Mouse (Mus musculus) forebrain, embryonic 13.5 days (tissue): ENCODE data around the gene B4gat1. TPM values are rescaled to one million over a fixed set of nuclear protein-coding genes. Genes with fewer than 3 reads are reported as not detected.

ENCODE experiments used
- ATAC-seq: fragments of 200-750 bp; cut with Nextera tagmentation; 2 replicates; pipeline ENCODE4 v1.8.0; 2017
- H3K27ac ChIP-seq: fragments of 300-500 bp; sonication (generic); 2 replicates; pipeline ENCODE4 v1.5.1; 2015; ENCODE audit warnings: inconsistent platforms, mild to moderate bottlenecking, moderate library complexity
- H3K27me3 ChIP-seq: fragments of 300-500 bp; sonication (generic); 2 replicates; pipeline ENCODE4 v1.6.1; 2015; ENCODE audit warnings: mild to moderate bottlenecking, inconsistent platforms
- H3K36me3 ChIP-seq: fragments of 300-500 bp; sonication (generic); 2 replicates; pipeline ENCODE4 v1.6.1; 2015; ENCODE audit warnings: mild to moderate bottlenecking, inconsistent platforms; ENCODE audit not compliant: poor library complexity, severe bottlenecking
- H3K4me1 ChIP-seq: fragments of 300-500 bp; sonication (generic); 2 replicates; pipeline ENCODE4 v1.6.1; 2015; ENCODE audit warnings: inconsistent platforms
- H3K4me2 ChIP-seq: fragments of 300-500 bp; sonication (generic); 2 replicates; pipeline ENCODE4 v1.6.1; 2015; ENCODE audit warnings: inconsistent platforms, mild to moderate bottlenecking, moderate library complexity
- H3K4me3 ChIP-seq: fragments of 300-500 bp; sonication (generic); 2 replicates; pipeline ENCODE4 v1.5.1; 2015; ENCODE audit warnings: mild to moderate bottlenecking, inconsistent platforms
- H3K9ac ChIP-seq: fragments of 300-500 bp; sonication (generic); 2 replicates; pipeline ENCODE4 v1.6.1; 2015; ENCODE audit warnings: mild to moderate bottlenecking, inconsistent platforms
- H3K9me3 ChIP-seq: fragments of 300-500 bp; sonication (generic); replicated peaks from 2 replicates; pipeline ENCODE4 v1.6.1; 2016; ENCODE audit warnings: inconsistent platforms
- WGBS: fragments of 180-500 bp; shearing (Covaris S2); methylation state at CpG from one replicate; pipeline ENCODE4 v1.1.7; 2015; 5-methylcytosine and 5-hydroxymethylcytosine counted together
- polyA plus RNA-seq: library from polyadenylated mRNA; unstranded; fragments of >200 nt; fragmentation: Nextera tagmentation; extraction: Ambion mirVana; gene quantifications from 2 replicates; pipeline ENCODE4 v1.2.1, GENCODE M21; 2015

Gene B4gat1
- polyA plus RNA-seq, 1 experiment from 2014 or later = 39.4 TPM

GRCm38 (mm10) chr19:5037678-5038571, 701 bp upstream of the B4gat1 start:
- WGBS = 5% methylated on average over 32 of the region's 32 CpGs
- Histone ChIP-seq H3K36me3 (0 out of 2 replicates have a peak, but pooled peaks cover 5% of the 10 kb centered on the region), H3K4me3 (peak overlapping the region; percentile 97), H3K9me3 (no peaks in the 10 kb centered on the region), H3K9ac (peak overlapping the region; percentile 91), H3K27me3 (no peaks in the 10 kb centered on the region), H3K4me2 (peak overlapping the region; percentile 100), H3K4me1 (peaks cover 43% of the 10 kb centered on the region), H3K27ac (peak overlapping the region; percentile 82)
- ATAC-seq = peak; percentile 66

GRCm38 (mm10) chr19:5039301-5040114, 882 bp downstream of the B4gat1 start:
- H3K4me2 ChIP-seq = peak overlapping the region; percentile 100
- peaks cover 17% of the 10 kb centered on the region for H3K36me3 ChIP-seq
- H3K4me1 ChIP-seq = peaks cover 43% of the 10 kb centered on the region
- peak overlapping the region; percentile 97 for H3K4me3 ChIP-seq
- H3K9me3 ChIP-seq = no peaks in the 10 kb centered on the region
- no peaks in the 10 kb centered on the region for H3K27me3 ChIP-seq
- peak overlapping the region; percentile 91 for H3K9ac ChIP-seq
- 9% methylated on average over 41 of the region's 41 CpGs for WGBS
- peak overlapping the region; percentile 82 for H3K27ac ChIP-seq
- peak; percentile 7; the same call in 1 of the 2 replicates for ATAC-seq

GRCm38 (mm10) chr19:5040862-5041523, 2.4 kb downstream of the B4gat1 start, which contains the start of gene Brms1:
Gene Brms1 (plus strand): TSS chr19:5041354.
- peak within 1 kb of the TSS; percentile 91 for H3K9ac ChIP-seq
- peak within 1 kb of the TSS; percentile 100 for H3K4me2 ChIP-seq
- H3K4me3 ChIP-seq = peak within 1 kb of the TSS; percentile 97
- ATAC-seq = peak; percentile 73
- H3K9me3 ChIP-seq = no peaks in the 10 kb centered on the region
- H3K4me1 ChIP-seq = peaks cover 43% of the 10 kb centered on the region
- peak within 1 kb of the TSS; percentile 41 for H3K27ac ChIP-seq
- H3K27me3 ChIP-seq = no peaks in the 10 kb centered on the region
- peaks cover 26% of the 10 kb centered on the region for H3K36me3 ChIP-seq
- WGBS = 7% methylated on average over 39 of the region's 40 CpGs

GRCm38 (mm10) chr19:5041588-5041987, 3.0 kb downstream of the B4gat1 start:
- Histone ChIP-seq H3K36me3 (peaks cover 32% of the 10 kb centered on the region), H3K9me3 (no peaks in the 10 kb centered on the region), H3K9ac (peak overlapping the region; percentile 91), H3K27ac (peak overlapping the region; percentile 41; the same call in 1 of the 2 replicates), H3K4me2 (peak overlapping the region; percentile 100), H3K27me3 (no peaks in the 10 kb centered on the region), H3K4me1 (peaks cover 43% of the 10 kb centered on the region), H3K4me3 (peak overlapping the region; percentile 97)
- 1% methylated on average over 16 of the region's 16 CpGs for WGBS
- no peak; the same call in 1 of the 2 replicates for ATAC-seq

- no peak overlapping the region for H3K4me3 ChIP-seq
- no peak overlapping the region for H3K27ac ChIP-seq
- no peaks in the 10 kb centered on the region for H3K9me3 ChIP-seq
- 80% methylated on average over 4 of the region's 4 CpGs for WGBS
- H3K4me2 ChIP-seq = no peak overlapping the region
- ATAC-seq = no peak
- H3K9ac ChIP-seq = no peak overlapping the region
- H3K4me1 ChIP-seq = peaks cover 29% of the 10 kb centered on the region
- H3K36me3 ChIP-seq = peaks cover 66% of the 10 kb centered on the region
- H3K27me3 ChIP-seq = peaks cover 7% of the 10 kb centered on the region
Measured at GRCm38 (mm10) chr19:5045531-5045930, 6.9 kb downstream of the B4gat1 start.

- H3K36me3 ChIP-seq = peaks cover 58% of the 10 kb centered on the region
- ATAC-seq = no peak
- no peak overlapping the region for H3K9ac ChIP-seq
- peaks cover 11% of the 10 kb centered on the region for H3K4me1 ChIP-seq
- no peak overlapping the region for H3K27ac ChIP-seq
- no peaks in the 10 kb centered on the region for H3K9me3 ChIP-seq
- peaks cover 35% of the 10 kb centered on the region for H3K27me3 ChIP-seq
- WGBS = 84% methylated on average over 14 of the region's 14 CpGs
- no peak overlapping the region for H3K4me2 ChIP-seq
- no peak overlapping the region for H3K4me3 ChIP-seq
Measured at GRCm38 (mm10) chr19:5048138-5049056, 9.8 kb downstream of the B4gat1 start.

- no peak overlapping the region for H3K4me3 ChIP-seq
- peaks cover 11% of the 10 kb centered on the region for H3K4me1 ChIP-seq
- H3K4me2 ChIP-seq = no peak overlapping the region
- H3K9me3 ChIP-seq = no peaks in the 10 kb centered on the region
- no peak for ATAC-seq
- H3K27ac ChIP-seq = no peak overlapping the region
- H3K27me3 ChIP-seq = peaks cover 42% of the 10 kb centered on the region
- no peak overlapping the region for H3K9ac ChIP-seq
- H3K36me3 ChIP-seq = peaks cover 49% of the 10 kb centered on the region
- WGBS = 67% methylated on average over 6 of the region's 6 CpGs
Measured at GRCm38 (mm10) chr19:5049325-5049724, 10.7 kb downstream of the B4gat1 start.

GRCm38 (mm10) chr19:5050047-5050905, 11.7 kb downstream of the B4gat1 start, which contains the start of gene Rin1:
Gene Rin1 (plus strand): TSS chr19:5050481.
- Histone ChIP-seq H3K9me3 (no peaks in the 10 kb centered on the region), H3K27ac (peak within 1 kb of the TSS; percentile 26), H3K4me2 (peak within 1 kb of the TSS; percentile 17; the same call in 1 of the 2 replicates), H3K4me3 (no peak within 1 kb of the TSS), H3K9ac (peak within 1 kb of the TSS; percentile 23; the same call in 1 of the 2 replicates), H3K36me3 (peaks cover 46% of the 10 kb centered on the region), H3K4me1 (peaks cover 11% of the 10 kb centered on the region), H3K27me3 (peaks cover 47% of the 10 kb centered on the region)
- WGBS = 11% methylated on average over 14 of the region's 14 CpGs
- ATAC-seq = peak; percentile 58; the same call in 1 of the 2 replicates

GRCm38 (mm10) chr19:5051031-5051430, 12.4 kb downstream of the B4gat1 start:
- H3K27ac ChIP-seq = peak overlapping the region; percentile 26; the same call in 1 of the 2 replicates
- WGBS = 4% methylated on average over 17 of the region's 17 CpGs
- H3K9me3 ChIP-seq = no peaks in the 10 kb centered on the region
- H3K4me2 ChIP-seq = peak overlapping the region; percentile 17; the same call in 1 of the 2 replicates
- peaks cover 11% of the 10 kb centered on the region for H3K4me1 ChIP-seq
- H3K27me3 ChIP-seq = peaks cover 48% of the 10 kb centered on the region
- H3K4me3 ChIP-seq = no peak overlapping the region
- H3K9ac ChIP-seq = peak overlapping the region; percentile 23; the same call in 1 of the 2 replicates
- no peak; the same call in 1 of the 2 replicates for ATAC-seq
- peaks cover 39% of the 10 kb centered on the region for H3K36me3 ChIP-seq

GRCm38 (mm10) chr19:5051515-5051914, 12.9 kb downstream of the B4gat1 start:
- peaks cover 48% of the 10 kb centered on the region for H3K27me3 ChIP-seq

More at GRCm38 (mm10) chr19:5051515-5051914, 12.9 kb downstream of the B4gat1 start:
- H3K9me3 ChIP-seq = no peaks in the 10 kb centered on the region
- peaks cover 35% of the 10 kb centered on the region for H3K36me3 ChIP-seq
- 48% methylated on average over 3 of the region's 3 CpGs for WGBS
- no peak overlapping the region for H3K9ac ChIP-seq
- H3K4me3 ChIP-seq = no peak overlapping the region
- ATAC-seq = no peak
- peaks cover 14% of the 10 kb centered on the region for H3K4me1 ChIP-seq
- no peak overlapping the region for H3K4me2 ChIP-seq
- no peak overlapping the region for H3K27ac ChIP-seq
